Mouse (Mus musculus) liver, adult 2 months (tissue): ENCODE results near the gene Sema4d.

Experiments
- CTCF ChIP-seq: fragments of 200-500 bp; IDR thresholded peaks from 2 replicates; pipeline ENCODE4 v1.5.1; 2011; ENCODE audit warnings: low read depth, low read length, control low read depth
- POLR2A ChIP-seq: fragments of 200-500 bp; IDR thresholded peaks from 2 replicates; pipeline ENCODE4 v1.6.1; 2011; ENCODE audit warnings: low read length, control low read depth; ENCODE audit not compliant: insufficient read depth; ENCODE audit errors: extremely low read depth

- no peak for TF ChIP-seq POLR2A
- no peak for TF ChIP-seq CTCF
These were observed 5.7 kb downstream of the Sema4d start for GRCm38 (mm10) chr13:51787858-51788257.
